Mouse (Mus musculus): Measurements from ENCODE around the gene Zfp704.

DNA sequence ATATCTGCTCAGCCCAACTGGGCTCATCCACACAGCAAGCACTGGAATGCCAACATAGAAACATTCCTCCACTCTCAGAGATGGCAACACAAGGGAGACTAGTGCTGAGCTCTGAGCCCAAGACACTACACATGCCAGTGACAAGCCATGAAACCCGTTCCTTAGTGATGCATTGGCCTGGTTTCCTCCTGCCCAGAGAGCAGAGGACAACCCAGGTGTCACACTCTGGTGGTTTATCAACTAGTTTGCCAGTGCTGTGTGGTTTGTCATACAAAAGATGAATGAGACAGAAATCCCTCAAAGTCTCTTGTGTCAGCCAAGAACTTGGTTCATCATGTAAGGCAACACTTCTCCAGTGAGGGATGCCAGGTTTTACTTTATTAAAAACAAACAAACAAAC lies 59.0 kb downstream of the Zfp704 start:
- TF ChIP-seq POLR2A (IDR thresholded peaks at IDR 0.05; ENCODE audit: borderline replicate concordance, extremely low read depth, low read depth, low read length) (no peak), CTCF (IDR thresholded peaks at IDR 0.05; ENCODE audit: insufficient read depth, low read length) (no peak)
